Mouse (Mus musculus) left cerebral cortex, adult 11 months (tissue): Measurements from ENCODE around the gene Tmem132c.

Source experiments
- DNase-seq: peaks from one replicate; pipeline ENCODE4 v3.0.0; 2022; ENCODE audit warnings: low spot score

Tmem132c gene

DNA sequence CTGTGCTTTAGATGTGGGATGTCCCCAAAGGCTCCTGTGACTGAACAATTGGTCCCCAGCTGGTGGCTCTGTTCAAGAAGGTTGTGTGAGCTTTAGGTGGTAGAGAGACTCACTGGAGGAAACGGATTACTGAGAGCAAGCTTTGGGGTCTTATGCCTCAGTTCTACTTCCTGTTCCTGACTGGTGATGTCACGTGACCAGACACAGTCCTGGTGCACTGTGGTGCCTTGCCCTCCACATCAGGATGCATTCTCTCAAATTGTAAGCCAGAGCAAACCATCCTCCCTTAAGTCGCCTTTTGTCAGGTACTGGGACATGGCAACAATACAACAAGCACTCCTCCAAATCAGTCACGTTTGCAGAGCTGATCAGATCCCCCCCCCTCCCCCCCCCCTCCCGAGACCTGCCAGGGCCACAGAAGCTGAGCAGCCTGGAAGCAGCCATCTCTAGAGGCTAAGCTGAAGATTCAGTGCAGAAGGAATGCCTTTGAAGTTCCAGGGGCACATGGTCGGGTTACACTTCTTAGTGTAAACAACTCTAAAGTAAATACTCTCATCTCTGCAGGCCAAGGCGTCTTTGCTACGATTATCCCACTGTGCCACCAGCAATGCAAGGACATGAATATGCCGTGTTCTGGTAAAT, 164.5 kb downstream of the Tmem132c start:
- DNase-seq = no peak

- peak; percentile 22 for DNase-seq
Observed at GRCm38 (mm10) chr5:127416536-127416935, 174.9 kb downstream of the Tmem132c start.

DNA sequence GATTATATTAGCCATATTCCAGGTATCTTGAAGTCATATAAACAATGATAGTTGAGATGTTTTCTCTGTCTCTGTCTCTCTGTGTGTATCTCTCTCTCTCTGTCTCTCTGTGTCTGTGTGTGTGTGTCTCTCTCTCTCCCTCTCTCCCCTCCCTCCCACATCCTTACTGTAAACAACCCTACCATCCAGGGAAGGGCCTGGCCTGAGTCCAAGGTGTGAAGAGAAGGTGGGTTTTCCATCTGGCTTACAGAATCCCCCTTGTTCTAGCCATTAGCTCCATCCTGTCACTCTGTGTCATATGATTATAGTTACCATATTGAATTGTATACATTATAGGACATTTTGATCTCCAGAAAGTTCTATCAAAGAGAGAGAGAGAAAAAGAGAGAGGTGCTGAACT, 182.3 kb downstream of the Tmem132c start:
- DNase-seq = no peak

- DNase-seq = no peak
Observed at GRCm38 (mm10) chr5:127429124-127429523, 187.5 kb downstream of the Tmem132c start.

DNA sequence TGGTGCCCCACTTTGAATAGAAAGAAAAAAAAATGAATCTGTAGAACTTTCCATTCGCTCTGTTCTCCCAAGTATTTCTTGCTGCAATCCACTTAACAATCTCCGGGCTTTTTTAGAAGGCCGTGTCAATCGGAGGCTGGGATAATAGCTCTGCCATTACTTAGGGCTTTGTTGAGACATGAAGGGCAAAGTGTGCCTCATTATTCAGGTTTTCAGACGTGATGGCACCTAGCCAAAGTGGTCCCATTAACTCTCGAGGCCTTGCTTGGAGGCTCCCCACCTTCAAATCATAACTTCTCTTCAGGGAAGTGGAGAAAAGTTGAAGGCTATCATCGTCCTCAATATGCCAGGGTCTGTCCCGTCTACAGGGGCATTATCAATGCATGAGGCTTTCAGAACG, 190.0 kb downstream of the Tmem132c start:
- DNase-seq = no peak

GRCm38 (mm10) chr5:127436836-127437235, 195.2 kb downstream of the Tmem132c start:
- DNase-seq = no peak

- no peak for DNase-seq
Observed at GRCm38 (mm10) chr5:127438639-127439038, 197.0 kb downstream of the Tmem132c start.

DNA sequence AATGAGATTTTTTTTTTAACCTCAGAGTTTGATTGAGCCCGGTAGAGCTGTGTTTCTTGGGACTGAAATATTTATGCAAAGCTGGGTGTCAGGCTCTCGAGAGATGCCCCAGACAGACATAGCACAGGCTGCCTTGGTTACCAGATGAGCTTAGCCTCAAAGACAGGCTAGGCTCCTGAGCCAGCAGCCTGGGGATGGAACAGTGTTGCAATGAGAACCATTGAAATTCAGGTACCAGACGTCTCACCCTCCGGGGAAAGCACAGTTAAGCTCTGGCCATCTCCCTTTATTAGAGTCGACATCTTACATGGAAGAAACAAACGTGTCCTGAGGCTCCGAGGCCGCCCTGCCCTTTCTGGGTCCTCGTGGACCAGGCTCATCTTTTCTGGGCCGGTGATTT, 200.4 kb downstream of the Tmem132c start:
- DNase-seq = no peak

- DNase-seq = no peak
Observed at GRCm38 (mm10) chr5:127453580-127453979, 212.0 kb downstream of the Tmem132c start.

- no peak for DNase-seq
Observed at GRCm38 (mm10) chr5:127454068-127454467, 212.5 kb downstream of the Tmem132c start.

DNA sequence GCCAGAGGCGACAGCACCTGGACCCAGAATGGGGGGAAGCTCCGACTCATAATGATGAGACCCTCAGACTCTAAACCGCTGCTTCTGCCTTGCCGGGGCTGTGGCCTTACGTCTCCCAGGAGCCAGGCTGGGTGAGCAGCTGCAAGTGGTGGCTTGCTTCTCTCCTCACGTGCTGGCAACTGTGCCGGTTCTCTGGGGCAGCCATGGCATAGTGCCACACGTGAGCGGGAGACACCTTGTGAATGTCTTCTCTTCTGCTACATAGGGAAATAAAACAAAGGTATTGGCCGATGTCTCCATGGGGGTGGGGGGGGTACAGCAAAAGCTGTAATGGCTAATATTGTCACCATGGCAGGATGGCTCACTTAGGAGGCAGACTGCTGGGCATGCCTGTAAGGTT, 214.5 kb downstream of the Tmem132c start:
- no peak for DNase-seq

GRCm38 (mm10) chr5:127468151-127468550, 226.5 kb downstream of the Tmem132c start:
- DNase-seq = no peak

DNA sequence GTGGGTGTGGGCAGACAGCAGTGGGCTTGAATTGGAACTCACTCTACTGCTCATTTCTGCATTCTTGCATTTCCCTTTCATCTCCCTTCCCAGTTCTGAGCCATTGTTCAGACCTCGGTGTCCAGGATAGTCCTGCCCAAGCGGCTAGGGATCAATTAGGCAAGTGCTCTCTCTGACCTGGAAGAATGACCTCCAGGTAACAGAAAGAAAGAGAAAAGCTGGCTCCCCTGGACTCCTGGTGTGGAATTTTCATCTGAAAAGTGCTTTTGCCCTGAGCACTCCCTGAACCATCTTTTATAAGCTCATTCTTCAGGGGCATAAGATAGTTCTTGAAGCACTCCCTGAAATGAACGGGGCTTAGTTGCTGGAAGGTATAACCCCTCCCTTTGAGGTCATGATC, 228.7 kb downstream of the Tmem132c start:
- no peak for DNase-seq

DNA sequence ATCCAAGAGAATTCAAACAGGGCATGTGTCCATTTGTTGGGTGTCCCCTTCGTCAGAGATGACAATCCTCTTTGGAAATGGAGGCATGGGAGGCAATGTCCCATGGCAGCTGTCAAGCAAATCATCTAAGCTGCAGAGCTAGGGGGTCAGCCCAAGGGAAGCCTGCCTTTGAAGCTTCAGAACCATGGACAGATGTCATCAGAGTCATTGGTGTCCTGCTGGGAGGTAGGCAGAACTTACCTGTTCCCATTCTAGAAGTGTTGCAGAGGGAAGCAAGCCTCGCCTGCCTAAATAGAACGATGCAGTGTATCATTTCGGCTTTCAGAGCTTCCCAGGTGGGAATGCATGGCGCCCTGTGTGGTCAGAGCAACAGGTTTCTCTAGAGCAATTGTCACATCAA, 230.3 kb downstream of the Tmem132c start:
- DNase-seq = no peak

- no peak for DNase-seq
Observed at GRCm38 (mm10) chr5:127473706-127474105, 232.1 kb downstream of the Tmem132c start.

DNA sequence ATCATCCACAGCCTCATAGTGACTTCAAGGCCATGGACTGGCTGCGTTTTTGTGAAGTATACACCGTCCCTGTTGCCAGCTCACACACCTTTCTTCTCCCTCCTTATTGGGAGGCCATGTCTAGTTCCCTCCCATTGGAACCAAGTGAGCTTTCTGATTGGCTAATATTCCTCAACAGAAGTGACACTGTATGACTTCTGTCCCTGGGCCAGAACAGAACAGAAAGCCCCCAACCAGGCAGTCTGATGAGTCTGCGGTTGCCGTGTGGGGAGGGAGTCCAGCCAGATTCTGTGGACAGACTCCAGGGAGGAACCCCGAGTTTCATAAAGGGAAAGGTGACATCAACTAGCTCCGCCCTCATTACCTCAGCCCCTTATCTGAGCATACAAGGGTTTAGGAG, 233.2 kb downstream of the Tmem132c start:
- no peak for DNase-seq

DNA sequence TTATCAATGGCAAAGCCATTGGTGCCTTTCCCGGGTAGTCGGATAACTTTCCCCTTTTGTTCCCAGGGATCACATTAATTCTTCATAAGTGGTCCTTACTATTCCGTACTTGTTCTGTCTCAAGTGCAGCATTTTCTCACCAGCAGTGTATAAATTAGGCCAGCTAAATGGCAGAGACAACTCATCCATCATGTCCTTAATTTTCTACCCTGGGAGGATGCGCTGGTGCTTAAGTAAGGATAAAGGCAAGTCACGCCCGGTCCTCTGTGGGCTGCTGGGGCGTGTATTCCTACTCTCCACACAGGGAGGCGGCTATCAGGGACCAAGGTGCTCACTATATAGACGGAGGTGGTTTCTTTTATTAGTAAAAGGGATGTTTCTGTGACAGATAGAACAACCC, 236.2 kb downstream of the Tmem132c start:
- no peak for DNase-seq

GRCm38 (mm10) chr5:127478322-127478721, 236.7 kb downstream of the Tmem132c start:
- DNase-seq = no peak

GRCm38 (mm10) chr5:127480931-127481330, 239.3 kb downstream of the Tmem132c start:
- no peak for DNase-seq

DNA sequence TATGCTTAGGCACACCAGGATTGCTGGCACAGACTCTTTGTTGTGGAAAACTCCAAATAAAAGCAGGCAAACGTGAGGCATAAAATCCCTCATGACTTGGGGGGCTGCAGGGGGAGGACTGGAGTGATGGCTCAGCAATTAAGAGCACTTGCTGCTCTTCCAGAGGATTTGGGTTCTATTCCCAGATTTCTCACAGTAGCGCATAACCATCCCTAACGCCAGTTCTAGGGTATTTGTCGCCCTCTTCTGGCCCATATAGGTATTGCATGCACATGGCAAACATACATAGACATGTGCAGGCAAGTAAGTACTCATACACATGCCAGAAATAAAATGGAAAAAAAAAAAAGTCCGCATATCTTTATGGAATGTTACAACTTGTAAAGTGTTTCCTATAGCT, 239.8 kb downstream of the Tmem132c start:
- no peak for DNase-seq

GRCm38 (mm10) chr5:127482342-127482741, 240.7 kb downstream of the Tmem132c start:
- DNase-seq = no peak

GRCm38 (mm10) chr5:127483955-127484659, 242.5 kb downstream of the Tmem132c start:
- DNase-seq = no peak

DNA sequence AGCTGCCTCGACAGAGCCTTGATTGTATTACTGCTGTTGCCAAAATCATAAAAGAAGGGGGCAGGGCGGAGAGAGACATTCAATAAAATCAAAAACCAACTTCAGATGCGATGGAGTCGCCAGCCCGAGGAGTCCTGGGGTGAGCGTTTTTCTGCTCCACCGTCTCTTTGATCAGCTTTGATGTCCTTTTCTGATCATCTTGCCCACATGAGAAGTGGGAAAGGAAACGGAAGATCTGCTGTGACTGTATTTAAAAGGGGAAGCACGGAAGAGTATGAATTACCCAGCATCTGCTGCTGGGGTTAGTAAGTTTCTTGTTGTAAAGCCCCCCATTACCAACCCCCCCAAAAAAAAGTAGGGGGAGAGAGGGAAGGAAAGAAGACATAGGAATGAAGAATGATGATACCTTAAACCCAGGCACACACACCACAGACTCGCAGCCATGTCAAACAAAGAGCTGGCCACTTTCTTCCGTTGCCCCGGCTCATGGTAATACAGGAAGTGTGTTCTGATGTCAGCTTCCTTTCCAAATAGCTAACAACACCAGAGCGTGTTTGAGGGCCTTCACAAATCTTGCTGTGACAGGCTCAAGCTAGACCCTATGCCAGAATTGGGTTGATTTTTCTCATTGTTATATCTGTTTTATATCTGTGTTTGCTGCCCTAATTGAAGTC, 243.3 kb downstream of the Tmem132c start:
- no peak for DNase-seq
